Mouse (Mus musculus): ENCODE data around the gene Gpatch1.

GRCm38 (mm10) chr7:35349886-35350684 is 31.8 kb upstream of the Gpatch1 start:
- TF ChIP-seq EP300 (optimal IDR thresholded peaks at IDR 0.05) (no peak), CTCF (IDR thresholded peaks at IDR 0.05; ENCODE audit: low read depth) (no peak)

Data from stomach, postnatal 0 days (tissue).